Mouse (Mus musculus) testis, adult 2 months (tissue): ENCODE data around the gene Cdk6.

Experiments used
- CTCF ChIP-seq: fragments of 200-500 bp; IDR thresholded peaks from 2 replicates; pipeline ENCODE4 v1.5.1; 2012; ENCODE audit warnings: low read depth, mild to moderate bottlenecking, inconsistent platforms, low read length, moderate library complexity; ENCODE audit not compliant: control insufficient read depth, insufficient read depth, insufficient replicate concordance
- POLR2A ChIP-seq: fragments of 200-500 bp; IDR thresholded peaks from 2 replicates; pipeline ENCODE4 v1.6.1; 2012; ENCODE audit warnings: low read depth, mild to moderate bottlenecking, inconsistent platforms, low read length, moderate library complexity; ENCODE audit not compliant: control insufficient read depth

GRCm38 (mm10) chr5:3394145-3394544 is 52.9 kb downstream of the Cdk6 start:
- TF ChIP-seq POLR2A (no peak), CTCF (no peak)
